Mouse (Mus musculus): ENCODE data around the gene Lamb2. TPM values are rescaled to one million over a fixed set of nuclear protein-coding genes. Genes with fewer than 3 reads are reported as not detected.

Gene Lamb2
- polyA plus RNA-seq, 1 experiment from 2014 or later: 86.0 TPM

Other genes with a start within 250 kb of the Lamb2 start
- 124 and 141 TPM in 2 replicates for gene Dag1, start 215.8 kb upstream of the Lamb2 start, polyA plus RNA-seq (2015; fragmentation: Nextera tagmentation; extraction: Ambion mirVana)
- 36.8 and 41.6 TPM in 2 replicates for gene Nicn1, start 189.3 kb upstream of the Lamb2 start, polyA plus RNA-seq (2015; fragmentation: Nextera tagmentation; extraction: Ambion mirVana)
- 19.1 and 21.9 TPM in 2 replicates for gene Amt, start 182.9 kb upstream of the Lamb2 start, polyA plus RNA-seq (2015; fragmentation: Nextera tagmentation; extraction: Ambion mirVana)
- 531 and 556 TPM in 2 replicates for gene Rhoa, start 173.6 kb upstream of the Lamb2 start, polyA plus RNA-seq (2015; fragmentation: Nextera tagmentation; extraction: Ambion mirVana)
- gene Tcta, start 173.6 kb upstream of the Lamb2 start, polyA plus RNA-seq (2015; fragmentation: Nextera tagmentation; extraction: Ambion mirVana): 38.0 and 41.8 TPM in 2 replicates
- gene Gpx1, start 140.8 kb upstream of the Lamb2 start, polyA plus RNA-seq (2015; fragmentation: Nextera tagmentation; extraction: Ambion mirVana): 649 and 714 TPM in 2 replicates
- gene Usp4, start 131.9 kb upstream of the Lamb2 start, polyA plus RNA-seq (2015; fragmentation: Nextera tagmentation; extraction: Ambion mirVana): 89.9 and 93.6 TPM in 2 replicates
- gene 1700102P08Rik, start 86.9 kb upstream of the Lamb2 start, polyA plus RNA-seq (2015; fragmentation: Nextera tagmentation; extraction: Ambion mirVana): 0.41 and 0.64 TPM in 2 replicates
- gene Ccdc36, start 51.3 kb upstream of the Lamb2 start, polyA plus RNA-seq (2015; fragmentation: Nextera tagmentation; extraction: Ambion mirVana): 1.7 and 2.6 TPM in 2 replicates
- gene BC048562, start 43.3 kb upstream of the Lamb2 start, polyA plus RNA-seq (2015; fragmentation: Nextera tagmentation; extraction: Ambion mirVana): not detected in 2 replicates
- 50.7 and 58.0 TPM in 2 replicates for gene Ccdc71, start 19.2 kb upstream of the Lamb2 start, polyA plus RNA-seq (2015; fragmentation: Nextera tagmentation; extraction: Ambion mirVana)
- gene Klhdc8b, start 18.2 kb upstream of the Lamb2 start, polyA plus RNA-seq (2015; fragmentation: Nextera tagmentation; extraction: Ambion mirVana): 76.6 and 89.7 TPM in 2 replicates
- gene Usp19, start 10.9 kb downstream of the Lamb2 start, polyA plus RNA-seq (2015; fragmentation: Nextera tagmentation; extraction: Ambion mirVana): 59.1 and 61.0 TPM in 2 replicates
- 97.4 and 107 TPM in 2 replicates for gene Qars, start 28.0 kb downstream of the Lamb2 start, polyA plus RNA-seq (2015; fragmentation: Nextera tagmentation; extraction: Ambion mirVana)
- 108 and 118 TPM in 2 replicates for gene Qrich1, start 37.1 kb downstream of the Lamb2 start, polyA plus RNA-seq (2015; fragmentation: Nextera tagmentation; extraction: Ambion mirVana)
- gene Impdh2, start 80.5 kb downstream of the Lamb2 start, polyA plus RNA-seq (2015; fragmentation: Nextera tagmentation; extraction: Ambion mirVana): 148 and 149 TPM in 2 replicates
- gene Ndufaf3, start 87.7 kb downstream of the Lamb2 start, polyA plus RNA-seq (2015; fragmentation: Nextera tagmentation; extraction: Ambion mirVana): 55.8 and 60.2 TPM in 2 replicates
- 146 and 161 TPM in 2 replicates for gene Dalrd3, start 90.2 kb downstream of the Lamb2 start, polyA plus RNA-seq (2015; fragmentation: Nextera tagmentation; extraction: Ambion mirVana)
- gene Wdr6, start 99.0 kb downstream of the Lamb2 start, polyA plus RNA-seq (2015; fragmentation: Nextera tagmentation; extraction: Ambion mirVana): 122 and 128 TPM in 2 replicates
- 8.0 and 8.3 TPM in 2 replicates for gene P4htm, start 117.9 kb downstream of the Lamb2 start, polyA plus RNA-seq (2015; fragmentation: Nextera tagmentation; extraction: Ambion mirVana)
- 44.3 and 46.7 TPM in 2 replicates for gene Arih2, start 169.7 kb downstream of the Lamb2 start, polyA plus RNA-seq (2015; fragmentation: Nextera tagmentation; extraction: Ambion mirVana)
- 44.8 and 46.8 TPM in 2 replicates for gene Slc25a20, start 182.4 kb downstream of the Lamb2 start, polyA plus RNA-seq (2015; fragmentation: Nextera tagmentation; extraction: Ambion mirVana)
- 13.1 and 14.8 TPM in 2 replicates for gene Prkar2a, start 209.6 kb downstream of the Lamb2 start, polyA plus RNA-seq (2015; fragmentation: Nextera tagmentation; extraction: Ambion mirVana)